Mouse (Mus musculus) spleen, adult 2 months (tissue): ENCODE measurements around the gene Gm20661.
"Not testable (repeated sequence)": the region's sequence is repeated elsewhere in the genome, so short reads cannot be mapped to it uniquely, and the experiment has no call there.

Experiments
- CTCF ChIP-seq: fragments of 200-500 bp; IDR thresholded peaks from 2 replicates; pipeline ENCODE4 v1.5.1; 2011; ENCODE audit warnings: mild to moderate bottlenecking, inconsistent platforms; ENCODE audit not compliant: insufficient read depth, insufficient read length, insufficient replicate concordance; ENCODE audit errors: extremely low read depth
- POLR2A ChIP-seq: fragments of 200-500 bp; IDR thresholded peaks from 2 replicates; pipeline ENCODE4 v1.6.1; 2011; ENCODE audit warnings: low read depth, low read length, inconsistent platforms

DNA sequence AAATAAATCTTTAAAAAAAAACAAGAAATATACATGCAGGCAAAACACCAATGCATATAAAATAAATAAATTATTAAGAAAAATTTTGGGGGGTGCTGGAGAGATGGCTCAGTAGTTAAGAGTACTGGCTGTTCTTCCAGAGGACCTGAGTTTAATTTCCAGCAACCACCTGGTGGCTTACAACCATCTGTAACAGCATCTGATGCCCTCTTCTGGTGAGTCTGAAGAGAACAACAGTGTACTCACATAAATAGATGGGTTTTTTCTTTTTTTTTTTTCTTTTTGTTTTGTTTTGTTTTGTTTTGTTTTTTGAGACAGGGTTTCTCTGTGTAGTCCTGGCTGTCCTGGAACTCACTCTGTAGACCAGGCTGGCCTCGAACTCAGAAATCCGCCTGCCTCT lies 30.7 kb downstream of the Gm20661 start:
- TF ChIP-seq CTCF, POLR2A: not testable (repeated sequence)
